Mouse (Mus musculus) bone marrow, adult 2 months (tissue): Measurements from ENCODE around the gene Map3k7cl.

Experiments used
- CTCF ChIP-seq: fragments of 200-500 bp; IDR thresholded peaks from 2 replicates; pipeline ENCODE4 v1.5.1; 2011; ENCODE audit warnings: low read length, control low read depth; ENCODE audit not compliant: control insufficient read depth, insufficient read depth
- POLR2A ChIP-seq: fragments of 200-500 bp; IDR thresholded peaks from 2 replicates; pipeline ENCODE4 v1.6.1; 2011; ENCODE audit warnings: low read depth, mild to moderate bottlenecking, control low read depth, low read length, borderline replicate concordance; ENCODE audit not compliant: control insufficient read depth

- TF ChIP-seq POLR2A (no peak), CTCF (no peak)
Observed at GRCm38 (mm10) chr16:87623881-87624280, 70.8 kb downstream of the Map3k7cl start.
